Mouse (Mus musculus) cortical plate, adult 2 months (tissue): Measurements from ENCODE around the gene Cxcr5.

ENCODE experiments used
- CTCF ChIP-seq: fragments of 200-500 bp; IDR thresholded peaks from 2 replicates; pipeline ENCODE4 v1.5.1; 2011; ENCODE audit warnings: mild to moderate bottlenecking, control low read depth, low read length; ENCODE audit not compliant: insufficient read depth; ENCODE audit errors: extremely low read depth
- POLR2A ChIP-seq: fragments of 200-500 bp; IDR thresholded peaks from 2 replicates; pipeline ENCODE4 v1.6.1; 2011; ENCODE audit warnings: mild to moderate bottlenecking, low read length, control low read depth; ENCODE audit not compliant: insufficient read depth; ENCODE audit errors: extremely low read depth

GRCm38 (mm10) chr9:44482552-44482951, 79.1 kb downstream of the Cxcr5 start, which contains the start of gene Bcl9l:
- TF ChIP-seq CTCF (peak; percentile 27; the same call in 1 of the 2 replicates), POLR2A (peak; percentile 76; the same call in 1 of the 2 replicates)
